Mouse (Mus musculus): ENCODE results near the gene Dars.
A peak's percentile ranks its signal among the peaks of the same experiment; 100 is the strongest.

Gene Dars

DNA sequence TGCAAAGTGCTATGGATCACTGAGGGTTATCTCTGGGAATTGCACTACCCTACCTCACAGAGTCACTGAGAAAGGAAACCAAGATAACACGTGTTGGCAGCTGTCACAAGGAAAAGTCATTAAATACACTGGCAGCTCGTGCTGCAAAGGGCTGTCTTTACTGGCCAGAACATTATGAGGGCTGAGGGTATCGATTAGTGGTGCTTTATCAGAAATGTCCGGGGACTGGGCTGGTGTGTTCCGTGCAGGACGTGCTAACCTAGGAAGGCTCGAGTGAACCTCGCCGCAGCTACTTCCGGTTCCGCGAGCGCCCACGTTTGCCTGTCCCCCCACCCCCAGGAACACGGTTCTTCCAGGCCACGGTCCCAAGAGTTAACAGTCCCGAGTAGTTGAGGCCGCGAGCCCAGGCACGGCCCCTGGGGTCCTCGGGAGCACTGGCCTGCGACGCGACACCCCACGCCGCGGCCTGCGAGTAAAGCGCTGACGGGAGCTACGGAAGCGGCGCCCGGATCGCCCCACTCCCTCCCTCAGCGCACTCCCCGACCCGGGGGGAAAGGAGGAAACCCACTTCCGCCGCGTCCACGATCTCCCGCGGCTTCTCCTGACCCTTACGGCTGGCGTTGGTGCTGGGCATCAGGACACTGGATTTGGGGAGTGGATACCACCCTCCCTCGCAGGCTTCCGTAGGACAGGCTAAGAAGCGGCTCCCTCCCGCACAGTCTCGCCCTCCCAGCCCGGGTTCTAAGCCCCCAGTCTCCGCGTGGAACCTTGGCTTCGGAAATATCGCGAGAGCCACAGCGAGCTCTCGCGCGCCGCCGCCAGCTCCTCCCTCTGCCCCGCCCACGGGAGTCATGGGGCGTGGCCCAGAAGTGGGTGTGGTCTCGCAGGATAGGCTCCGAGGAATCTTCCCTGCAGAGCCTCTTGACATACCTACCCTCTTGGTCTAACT, at the start of gene Dars:
Gene Dars (minus strand): TSS at position 785 of the 949 bp plus-strand sequence.
- DNase-seq (ENCODE audit: low spot score in 2 of 2) = peak; percentile 88 to 89

DNA sequence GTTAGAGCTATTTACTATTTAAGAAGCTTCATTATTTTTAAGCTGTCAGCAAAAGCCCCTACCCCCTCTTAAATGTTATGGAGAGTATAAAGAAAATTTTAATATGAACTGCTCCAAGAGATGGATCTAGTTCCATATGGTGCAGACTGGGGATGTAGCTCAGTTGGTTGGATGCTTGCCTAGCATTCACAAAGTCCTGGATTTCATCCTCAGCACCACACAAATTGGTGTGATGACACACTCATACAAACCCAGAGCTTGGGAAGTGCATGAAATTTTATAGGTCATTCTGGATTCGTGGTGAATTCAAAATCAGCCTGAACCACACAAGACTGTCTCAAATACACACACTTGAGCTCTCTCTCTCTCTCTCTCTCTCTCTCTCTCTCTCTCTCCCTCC, 49.7 kb upstream of the Dars start:
- no peak for DNase-seq (ENCODE audit: low spot score in 2 of 2)

DNA sequence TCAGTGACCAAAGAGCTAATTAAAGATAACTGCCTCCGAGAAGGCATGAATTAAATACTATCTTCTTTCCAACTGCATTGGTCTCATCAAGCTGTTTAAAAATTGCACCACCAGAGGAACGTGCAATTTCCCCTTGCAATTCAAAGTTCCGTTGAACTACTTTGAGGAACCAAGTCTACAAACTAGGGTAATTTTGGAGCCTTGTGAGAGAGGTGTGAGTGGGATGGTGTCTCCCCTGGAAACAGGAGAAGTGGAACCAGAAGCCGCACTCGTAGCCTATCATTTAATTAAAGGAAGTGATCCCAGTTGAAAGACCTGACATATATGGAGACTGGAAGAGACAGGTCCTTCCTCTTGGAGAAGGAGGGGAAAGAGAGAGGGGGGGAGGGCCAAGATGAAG, 46.3 kb upstream of the Dars start:
- DNase-seq (ENCODE audit: low spot score in 2 of 2) = no peak

DNA sequence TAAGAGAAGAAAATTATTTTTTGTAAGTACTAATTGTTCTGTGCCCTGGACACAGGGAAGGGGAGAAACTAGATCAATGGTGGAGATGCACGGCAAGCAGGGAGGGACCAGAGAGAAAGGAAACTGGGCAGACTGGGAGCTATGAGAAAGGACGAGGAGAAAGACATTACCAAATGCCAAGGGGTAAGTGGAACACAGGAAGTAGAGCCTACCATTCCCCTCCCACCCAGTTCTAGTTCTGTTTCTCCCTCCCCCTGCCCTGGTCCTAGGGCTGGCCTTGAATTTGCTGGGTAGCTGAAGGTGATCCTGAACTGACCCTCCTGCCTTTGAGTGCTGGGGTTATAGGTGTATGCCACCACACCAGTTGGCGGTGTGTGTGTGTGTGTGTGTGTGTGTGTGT, 45.2 kb upstream of the Dars start:
- DNase-seq (ENCODE audit: low spot score in 2 of 2) = no peak

DNA sequence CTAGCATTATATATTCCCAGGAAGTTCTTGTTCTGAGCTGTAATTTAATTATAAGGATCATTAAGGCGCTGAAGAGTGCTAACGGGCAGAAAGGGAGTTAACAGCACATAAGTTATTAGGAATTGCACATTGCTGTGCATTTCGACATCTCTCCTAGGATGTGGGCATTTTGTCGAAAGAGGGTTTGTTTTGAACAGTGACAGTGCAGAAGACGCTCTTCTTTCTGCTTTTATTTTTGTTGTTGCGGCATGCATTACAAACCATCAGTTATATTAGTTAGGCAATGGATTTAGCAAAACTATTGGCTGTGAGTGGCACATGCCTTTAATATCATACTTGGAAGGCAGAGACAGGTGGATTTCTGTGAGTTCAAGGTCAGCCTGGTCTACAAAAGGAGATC, 43.6 kb upstream of the Dars start:
- no peak for DNase-seq (ENCODE audit: low spot score in 2 of 2)

DNA sequence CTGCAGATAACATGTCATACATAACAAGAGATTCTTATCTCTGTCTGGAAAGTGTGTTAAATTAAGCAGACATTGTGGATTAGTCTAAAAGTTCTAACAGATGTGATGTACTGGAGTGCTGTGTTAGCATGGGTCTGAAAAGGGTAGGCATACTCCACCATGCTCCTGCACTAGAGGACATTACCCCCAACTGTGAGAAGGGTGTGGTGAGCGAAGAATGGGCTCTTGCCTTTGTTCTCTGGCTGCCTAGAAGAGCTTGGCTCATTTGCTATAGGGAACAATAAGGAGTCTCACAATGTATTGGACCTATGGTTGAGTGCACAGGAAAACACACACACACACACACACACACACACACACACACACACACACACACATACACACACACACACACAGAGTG, 42.3 kb upstream of the Dars start:
- DNase-seq (ENCODE audit: low spot score in 2 of 2) = no peak

DNA sequence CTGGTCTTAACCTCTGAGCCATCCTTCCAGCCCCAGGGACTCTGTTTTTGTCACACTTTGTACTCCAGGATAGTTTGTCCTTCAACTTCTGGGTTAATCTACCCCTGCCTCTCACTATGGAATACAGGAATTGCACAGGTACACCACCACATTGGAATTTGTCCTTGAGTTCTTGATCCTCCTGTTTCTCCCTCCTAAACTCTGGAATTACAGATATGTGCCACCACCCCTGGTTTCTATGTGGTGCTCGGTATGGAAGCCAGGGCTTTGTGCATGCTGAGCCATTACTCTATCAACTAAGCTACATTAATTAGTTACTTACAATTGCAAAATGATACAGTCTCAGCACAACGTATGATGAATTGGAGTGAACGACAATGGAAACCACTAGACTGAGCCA, 41.8 kb upstream of the Dars start:
- DNase-seq (ENCODE audit: low spot score in 2 of 2) = no peak

DNA sequence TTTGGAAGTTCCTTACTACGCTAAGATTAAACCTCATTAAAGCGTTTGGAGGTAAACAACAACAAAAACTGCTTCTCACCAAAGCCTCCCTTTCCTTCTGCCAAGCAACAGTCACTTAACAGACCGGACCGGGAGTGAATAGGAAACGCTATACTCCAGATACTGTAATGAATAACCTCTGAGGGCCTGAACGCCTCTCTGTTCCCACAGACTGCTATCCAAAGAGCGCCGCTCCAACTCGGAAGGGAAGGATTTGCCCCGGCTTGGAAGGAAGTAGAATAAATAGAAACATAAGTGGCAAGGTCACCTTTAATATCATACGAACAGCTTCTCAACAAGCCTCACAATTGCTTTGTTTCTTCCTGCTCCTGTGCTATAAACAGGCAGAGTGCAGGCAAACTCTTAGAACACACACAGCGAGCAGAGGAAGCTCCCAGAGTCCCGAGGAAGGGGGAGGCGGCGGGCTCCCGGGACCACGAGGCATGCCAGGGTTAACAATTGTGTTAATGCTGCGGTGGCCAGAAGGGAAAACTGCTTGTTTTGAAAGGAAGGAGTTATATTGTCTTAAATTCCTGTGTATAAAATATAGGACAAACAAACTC, 39.8 kb upstream of the Dars start:
- no peak for DNase-seq (ENCODE audit: low spot score in 2 of 2)

DNA sequence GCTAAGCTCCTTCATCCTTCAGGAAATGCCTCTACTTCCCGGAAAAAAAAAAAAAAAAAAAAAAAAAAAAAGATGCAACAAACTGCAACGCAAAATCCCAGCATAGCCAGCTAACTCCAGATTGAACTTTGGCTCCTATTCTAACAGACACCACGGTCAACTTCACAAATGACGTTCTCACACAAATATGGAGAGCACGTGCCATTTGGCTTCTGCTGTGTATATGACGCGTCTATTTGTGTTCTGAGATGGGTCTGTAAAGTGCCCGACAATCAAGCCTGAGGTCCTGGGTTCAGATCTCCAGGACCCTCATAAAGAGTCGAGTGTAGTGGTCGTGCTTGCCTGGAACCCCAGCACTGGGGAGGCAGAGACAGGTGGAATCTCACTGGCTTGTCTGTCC, 39.1 kb upstream of the Dars start:
- DNase-seq (ENCODE audit: low spot score in 2 of 2) = no peak

DNA sequence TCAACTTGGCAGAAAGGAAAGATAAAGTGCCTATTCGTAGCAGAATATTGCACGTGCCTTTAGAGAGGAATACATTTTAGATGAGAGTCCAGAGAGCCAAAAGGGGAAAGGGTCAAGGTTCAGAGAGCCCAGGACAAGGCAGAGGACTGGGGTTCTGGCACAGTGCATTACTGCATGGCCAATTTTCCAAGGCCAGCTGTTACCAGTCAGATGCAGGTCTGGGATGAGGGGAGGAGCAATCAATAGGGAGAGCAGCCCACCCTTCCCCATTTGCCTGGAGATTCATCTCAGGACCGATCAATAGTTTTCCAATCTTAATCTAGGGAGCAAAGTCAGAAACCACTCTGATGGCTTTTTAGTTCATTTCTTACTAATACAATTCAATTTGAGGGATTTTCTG, 35.0 kb upstream of the Dars start:
- no peak for DNase-seq (ENCODE audit: low spot score in 2 of 2)

DNA sequence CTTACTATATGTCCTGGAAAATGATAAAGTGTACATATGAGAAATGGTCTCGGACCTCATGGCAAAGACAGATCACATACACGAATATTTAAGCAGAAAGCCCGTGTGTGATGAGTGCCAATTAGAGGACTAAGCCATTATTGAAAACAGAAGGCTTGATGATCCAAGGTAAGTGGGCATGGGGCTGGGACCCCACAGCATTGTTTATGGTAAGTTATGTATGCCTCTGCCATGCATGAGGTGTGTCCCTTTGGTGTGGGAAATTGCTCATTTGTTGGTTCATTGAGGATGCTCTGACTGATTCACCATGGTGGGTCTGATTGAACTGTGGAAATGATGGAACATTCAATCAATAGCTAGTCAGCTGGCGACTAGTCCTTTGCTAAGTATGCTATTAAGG, 34.0 kb upstream of the Dars start:
- no peak for DNase-seq (ENCODE audit: low spot score in 2 of 2)

DNA sequence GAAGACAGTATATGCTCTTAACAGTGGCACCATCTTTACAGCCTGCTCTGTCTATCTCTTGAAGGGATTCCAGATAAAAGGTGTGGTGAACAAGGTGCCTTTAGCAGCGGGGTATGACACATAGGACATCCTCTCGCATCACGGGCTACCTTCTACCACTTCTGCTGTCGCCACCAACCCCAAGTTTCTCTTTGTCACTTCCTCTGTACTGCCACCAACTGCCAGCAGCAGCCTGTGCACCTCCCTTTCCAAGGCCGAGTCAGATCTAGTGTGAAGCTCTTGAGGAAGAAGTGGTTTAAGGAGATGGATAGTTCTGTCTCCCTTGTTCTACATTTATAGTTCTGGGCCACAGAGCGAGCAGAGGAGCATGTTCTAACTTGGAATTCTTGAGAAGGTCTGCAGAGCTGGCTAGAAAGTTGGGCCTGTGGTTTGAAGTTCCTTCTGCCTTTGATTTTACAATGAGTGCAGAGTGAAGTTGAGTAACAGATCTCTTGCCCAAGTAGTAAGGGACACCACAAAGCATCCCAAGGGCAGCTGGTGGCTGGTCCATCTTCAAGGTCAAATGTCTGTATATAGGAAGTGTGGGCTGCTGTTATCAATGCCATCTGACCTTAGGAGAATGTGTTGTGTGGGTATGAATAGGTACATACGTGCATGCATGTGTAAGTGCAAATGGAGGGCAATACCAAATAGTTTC, 30.2 kb upstream of the Dars start:
- DNase-seq (ENCODE audit: low spot score in 2 of 2) = no peak

DNA sequence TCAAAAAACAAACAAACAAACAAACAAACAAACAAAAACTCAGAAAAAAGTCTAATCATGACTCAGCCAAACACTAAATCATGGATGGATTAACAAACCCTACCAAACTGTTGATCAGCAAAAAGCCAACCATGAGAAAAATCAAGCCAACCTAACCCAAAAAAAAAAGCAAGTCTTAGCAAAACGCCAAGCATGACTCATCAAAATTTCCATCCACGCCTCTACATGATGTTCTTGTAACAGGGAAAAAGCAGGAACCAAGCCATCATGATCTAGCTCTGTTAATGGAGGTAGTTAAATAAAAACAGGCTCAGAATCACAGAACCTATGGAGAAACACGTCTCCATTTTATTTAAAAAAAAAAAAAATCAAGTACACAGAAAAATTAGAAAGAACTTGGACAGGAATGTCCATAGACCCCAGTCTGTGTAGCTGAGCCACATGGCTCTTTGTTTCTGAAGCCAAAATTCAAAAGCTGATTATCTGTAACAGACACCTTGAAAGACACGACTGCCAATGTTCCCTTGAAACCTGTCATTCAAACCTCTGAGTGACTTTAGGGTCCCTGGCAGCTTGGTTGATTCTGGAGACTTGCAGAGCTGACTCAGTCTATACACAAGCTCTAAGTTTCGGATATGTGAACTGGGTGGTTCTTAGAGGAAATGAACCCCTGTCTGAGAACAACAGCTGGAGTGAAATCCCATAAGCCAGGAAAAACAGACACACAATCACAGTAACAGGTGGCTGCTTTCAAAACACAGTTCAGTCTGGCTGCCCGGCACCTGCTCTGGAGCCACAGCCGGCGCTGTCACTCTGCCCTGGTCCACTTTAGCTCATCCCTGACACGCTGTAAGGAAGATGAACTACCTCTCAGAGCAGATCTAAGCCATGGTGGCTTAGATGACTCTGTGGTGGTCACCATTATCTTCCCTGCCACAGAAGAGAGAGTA, 27.0 kb upstream of the Dars start:
- no peak for DNase-seq (ENCODE audit: low spot score in 2 of 2)

DNA sequence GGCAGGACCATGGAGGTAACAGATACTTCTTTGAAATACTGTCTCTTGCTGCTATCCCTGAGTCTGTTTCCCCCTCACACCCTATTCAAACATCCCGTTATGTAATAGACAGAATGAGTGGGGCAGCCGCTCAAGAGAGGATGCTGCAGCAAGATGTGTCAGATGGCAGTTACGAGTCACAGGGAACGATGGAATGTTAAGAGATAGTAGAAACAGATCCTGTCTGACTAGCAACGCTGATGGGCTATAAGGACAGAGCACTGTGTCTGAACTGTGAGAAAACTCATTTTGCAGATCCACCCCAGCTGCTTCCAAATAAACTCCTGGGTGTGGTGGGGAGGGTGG, 23.9 kb upstream of the Dars start:
- no peak for DNase-seq (ENCODE audit: low spot score in 2 of 2)

DNA sequence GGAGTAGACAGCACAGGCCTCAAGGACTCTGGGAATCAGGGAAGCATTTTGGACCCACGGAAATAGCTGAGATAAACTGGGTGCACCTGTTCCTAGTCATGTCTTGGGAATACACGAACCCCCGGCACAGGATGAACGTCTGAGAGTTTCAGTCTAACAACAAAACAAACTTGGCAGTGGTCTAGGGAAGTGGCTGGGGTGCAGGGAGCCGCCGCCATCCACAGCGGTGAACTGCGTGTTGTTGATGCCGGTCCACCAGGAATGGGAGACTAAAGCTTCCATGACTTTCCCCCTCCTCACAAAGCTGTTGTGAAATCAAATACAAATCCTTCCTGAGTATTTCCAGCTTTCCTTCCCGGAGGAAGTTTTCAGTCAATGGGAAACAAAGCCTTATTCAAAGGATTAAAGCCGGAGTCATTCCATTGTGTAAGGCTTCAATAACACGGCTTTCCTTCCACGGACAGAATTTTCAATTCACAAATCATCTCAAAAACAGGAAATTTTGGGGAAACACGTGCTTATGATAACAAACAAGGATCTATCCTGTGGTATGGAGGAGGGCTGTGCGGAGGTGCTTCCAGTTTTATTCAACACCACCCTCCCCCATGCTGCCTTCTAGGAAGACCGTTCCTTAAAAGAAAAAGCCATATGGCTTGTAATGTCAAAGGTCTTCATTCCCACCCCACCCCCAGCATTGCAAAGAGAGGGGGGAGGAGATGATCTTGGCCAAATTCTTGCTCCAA, 23.4 kb upstream of the Dars start:
- DNase-seq (ENCODE audit: low spot score in 2 of 2) = no peak

DNA sequence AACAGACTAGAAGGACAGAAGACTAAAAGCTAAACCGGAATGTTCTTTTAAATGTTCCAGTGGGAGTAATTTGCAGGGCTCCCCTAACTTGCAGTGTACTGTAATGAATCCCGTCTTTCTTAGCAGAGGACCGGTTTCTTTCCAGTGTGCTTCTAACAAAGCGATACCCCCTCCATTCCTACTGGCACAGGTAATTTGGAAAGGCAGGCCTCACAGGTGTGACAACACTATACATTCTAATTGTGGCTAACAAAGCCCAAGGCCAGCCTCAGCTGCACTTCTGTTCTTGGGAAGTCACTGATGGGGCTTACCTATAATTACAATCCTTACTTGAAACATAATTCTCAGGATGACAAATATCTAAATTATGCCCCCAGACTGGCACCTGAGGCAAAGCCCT, 22.4 kb upstream of the Dars start:
- no peak for DNase-seq (ENCODE audit: low spot score in 2 of 2)

DNA sequence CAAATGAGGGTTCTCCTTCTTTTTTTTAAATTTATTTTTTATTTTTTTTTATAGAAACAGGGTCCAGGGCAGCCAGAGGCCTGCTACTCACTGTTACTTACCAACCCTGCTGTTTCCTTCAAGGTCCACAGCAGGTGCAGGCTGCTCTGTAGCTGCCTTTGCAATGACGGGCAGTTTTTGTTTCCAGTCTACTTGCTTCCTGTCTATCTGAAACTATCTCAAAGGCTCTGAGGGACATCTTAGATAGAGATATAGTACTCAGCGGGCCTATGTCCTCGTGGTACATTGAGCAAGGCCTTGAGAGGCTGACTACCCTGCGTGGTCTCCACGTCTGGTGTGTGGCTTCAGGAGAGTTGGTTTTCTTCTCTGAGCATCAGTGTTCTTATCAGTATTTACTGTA, 21.4 kb upstream of the Dars start:
- no peak for DNase-seq (ENCODE audit: low spot score in 2 of 2)

DNA sequence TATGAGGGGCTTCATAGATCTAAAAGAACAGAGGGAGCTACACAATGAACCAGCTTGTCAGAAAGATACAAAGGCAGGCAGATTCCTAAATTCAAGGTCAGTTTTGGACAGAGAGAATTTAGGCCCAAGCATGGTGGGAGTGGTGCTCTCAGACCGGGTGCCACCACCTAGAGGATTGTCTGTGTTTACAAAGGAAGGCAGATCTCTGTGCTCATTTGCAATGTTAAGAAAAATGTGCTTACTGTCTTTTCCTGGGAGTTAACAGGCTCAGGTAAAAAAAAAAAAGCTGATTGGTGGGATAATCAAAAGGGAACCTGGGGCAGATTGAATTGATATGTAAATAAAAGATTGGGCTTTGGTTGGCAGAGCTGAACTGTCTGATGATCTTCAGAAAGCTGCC, 20.1 kb upstream of the Dars start:
- DNase-seq (ENCODE audit: low spot score in 2 of 2) = no peak

DNA sequence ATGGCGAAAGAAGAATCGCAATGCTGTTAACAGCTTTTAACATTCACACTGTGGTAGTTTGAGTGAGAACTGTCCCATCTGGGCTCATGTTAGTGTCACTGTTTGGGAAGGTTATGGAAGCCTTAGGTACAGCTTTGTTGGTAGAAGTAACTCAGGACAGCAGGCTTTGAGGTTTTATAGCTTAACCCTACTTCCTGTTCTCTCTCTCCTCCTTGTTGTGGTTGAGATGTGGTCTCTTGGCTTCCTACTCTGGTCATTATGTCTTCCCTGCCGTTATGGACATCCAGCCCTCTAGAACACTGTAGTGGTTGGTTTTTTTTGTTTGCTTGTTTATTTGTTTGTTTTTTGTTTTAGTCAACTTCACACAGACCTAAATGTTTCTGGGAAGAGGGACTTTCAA, 18.8 kb upstream of the Dars start:
- DNase-seq (ENCODE audit: low spot score in 2 of 2) = no peak

DNA sequence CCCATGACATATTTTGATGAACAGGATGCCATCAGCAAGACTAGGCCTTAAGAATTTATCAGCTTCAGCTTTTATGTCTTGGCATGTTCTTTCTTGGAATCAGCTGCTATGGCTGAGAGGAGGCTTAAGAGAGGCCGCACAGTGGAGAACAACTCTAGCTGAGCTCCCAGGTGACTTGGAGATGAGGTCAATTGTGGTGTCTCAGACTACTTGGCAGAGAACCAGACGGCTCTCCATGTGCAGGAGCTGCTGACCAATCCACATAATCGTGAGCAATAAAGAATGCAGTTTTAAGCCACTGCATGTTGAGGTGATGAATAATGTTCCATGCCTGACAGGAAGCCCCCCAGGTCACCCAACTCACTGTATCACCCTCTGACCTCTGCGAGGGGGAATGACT, 18.4 kb upstream of the Dars start:
- no peak for DNase-seq (ENCODE audit: low spot score in 2 of 2)

DNA sequence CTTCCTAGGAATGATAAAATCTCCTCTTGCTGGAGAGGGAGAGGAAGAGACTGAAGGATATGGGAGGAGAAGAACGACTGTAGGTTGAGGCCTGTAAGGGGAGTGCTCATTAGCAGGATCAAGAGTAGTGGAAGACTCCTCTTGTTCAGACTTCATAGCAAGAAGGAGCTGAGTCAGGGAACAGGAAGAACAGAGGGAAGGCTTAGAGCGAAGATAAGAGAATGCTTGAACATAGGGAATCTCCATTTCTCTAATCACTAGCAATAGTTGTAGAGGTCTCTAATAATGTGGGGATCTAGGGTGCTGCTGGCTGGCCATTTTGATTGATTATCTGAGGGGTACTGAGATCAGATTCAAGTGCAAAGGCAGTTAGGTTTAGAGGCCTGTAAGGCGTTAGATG, 7.8 kb upstream of the Dars start:
- no peak for DNase-seq (ENCODE audit: low spot score in 2 of 2)
